Mouse (Mus musculus): ENCODE measurements around the gene Miga1. TPM values are rescaled to one million over a fixed set of nuclear protein-coding genes. Genes with fewer than 3 reads are reported as not detected.

The Miga1 gene
- polyA plus RNA-seq, 1 experiment from 2014 or later: 10.9 TPM

GRCm38 (mm10) chr3:152282126-152282525 is 58.1 kb downstream of the Miga1 start:
- Histone ChIP-seq H3K4me2 (ENCODE audit: low read depth, low read length) (no peak overlapping the region), H3K27me3 (ENCODE audit: control insufficient read depth, insufficient read depth, low read length) (no peaks in the 10 kb centered on the region), H3K36me3 (ENCODE audit: control insufficient read depth, insufficient read depth, low read length) (peaks cover 5% of the 10 kb centered on the region; the same call in 1 of the 2 replicates), H3K27ac (ENCODE audit: low read length) (no peak overlapping the region), H3K9me3 (replicated peaks; ENCODE audit: control insufficient read depth, low read length) (no peaks in the 10 kb centered on the region), H3K9ac (ENCODE audit: low read length) (no peak overlapping the region), H3K4me1 (ENCODE audit: control insufficient read depth, insufficient read depth, low read length) (no peaks in the 10 kb centered on the region), H3K4me3 (replicated peaks; ENCODE audit: low read length) (no peak overlapping the region)
- 28% methylated on average over 3 of the region's 3 CpGs for WGBS
- no peak for ATAC-seq (ENCODE audit: insufficient read depth, low FRiP score)

GRCm38 (mm10) chr3:152278431-152278830 is 61.8 kb downstream of the Miga1 start:
- 52% methylated on average over 2 of the region's 2 CpGs for WGBS
- H3K9ac ChIP-seq (ENCODE audit: low read length): no peak overlapping the region
- H3K4me2 ChIP-seq (ENCODE audit: low read depth, low read length): no peak overlapping the region
- no peaks in the 10 kb centered on the region for H3K9me3 ChIP-seq (replicated peaks; ENCODE audit: control insufficient read depth, low read length)
- no peak overlapping the region for H3K4me3 ChIP-seq (replicated peaks; ENCODE audit: low read length)
- no peak overlapping the region for H3K27ac ChIP-seq (ENCODE audit: low read length)
- no peaks in the 10 kb centered on the region for H3K27me3 ChIP-seq (ENCODE audit: control insufficient read depth, insufficient read depth, low read length)
- ATAC-seq (ENCODE audit: insufficient read depth, low FRiP score): no peak
- H3K4me1 ChIP-seq (ENCODE audit: control insufficient read depth, insufficient read depth, low read length): no peaks in the 10 kb centered on the region
- H3K36me3 ChIP-seq (ENCODE audit: control insufficient read depth, insufficient read depth, low read length): peaks cover 2% of the 10 kb centered on the region; the same call in 1 of the 2 replicates

GRCm38 (mm10) chr3:152277912-152278311 is 62.3 kb downstream of the Miga1 start:
- ATAC-seq (ENCODE audit: insufficient read depth, low FRiP score): no peak
- H3K36me3 ChIP-seq (ENCODE audit: control insufficient read depth, insufficient read depth, low read length): no peaks in the 10 kb centered on the region
- no peak overlapping the region for H3K9ac ChIP-seq (ENCODE audit: low read length)
- H3K4me3 ChIP-seq (replicated peaks; ENCODE audit: low read length): no peak overlapping the region
- no peaks in the 10 kb centered on the region for H3K9me3 ChIP-seq (replicated peaks; ENCODE audit: control insufficient read depth, low read length)
- WGBS: 81% methylated on average over 2 of the region's 2 CpGs
- H3K4me2 ChIP-seq (ENCODE audit: low read depth, low read length): no peak overlapping the region
- no peak overlapping the region for H3K27ac ChIP-seq (ENCODE audit: low read length)
- no peaks in the 10 kb centered on the region for H3K4me1 ChIP-seq (ENCODE audit: control insufficient read depth, insufficient read depth, low read length)
- H3K27me3 ChIP-seq (ENCODE audit: control insufficient read depth, insufficient read depth, low read length): no peaks in the 10 kb centered on the region

GRCm38 (mm10) chr3:152276935-152277334 is 63.3 kb downstream of the Miga1 start:
- no peaks in the 10 kb centered on the region for H3K9me3 ChIP-seq (replicated peaks; ENCODE audit: control insufficient read depth, low read length)
- H3K4me3 ChIP-seq (replicated peaks; ENCODE audit: low read length): no peak overlapping the region
- no peaks in the 10 kb centered on the region for H3K27me3 ChIP-seq (ENCODE audit: control insufficient read depth, insufficient read depth, low read length)
- no peak for ATAC-seq (ENCODE audit: insufficient read depth, low FRiP score)
- WGBS: 97% methylated on average over 3 of the region's 3 CpGs
- no peak overlapping the region for H3K9ac ChIP-seq (ENCODE audit: low read length)
- no peak overlapping the region for H3K4me2 ChIP-seq (ENCODE audit: low read depth, low read length)
- no peaks in the 10 kb centered on the region for H3K36me3 ChIP-seq (ENCODE audit: control insufficient read depth, insufficient read depth, low read length)
- no peak overlapping the region for H3K27ac ChIP-seq (ENCODE audit: low read length)
- no peaks in the 10 kb centered on the region for H3K4me1 ChIP-seq (ENCODE audit: control insufficient read depth, insufficient read depth, low read length)

GRCm38 (mm10) chr3:152275008-152275407 is 65.2 kb downstream of the Miga1 start:
- no peaks in the 10 kb centered on the region for H3K4me1 ChIP-seq (ENCODE audit: control insufficient read depth, insufficient read depth, low read length)
- no peak overlapping the region for H3K27ac ChIP-seq (ENCODE audit: low read length)
- H3K4me2 ChIP-seq (ENCODE audit: low read depth, low read length): no peak overlapping the region
- 83% methylated on average over 8 of the region's 8 CpGs for WGBS
- H3K9ac ChIP-seq (ENCODE audit: low read length): no peak overlapping the region
- no peaks in the 10 kb centered on the region for H3K9me3 ChIP-seq (replicated peaks; ENCODE audit: control insufficient read depth, low read length)
- no peaks in the 10 kb centered on the region for H3K27me3 ChIP-seq (ENCODE audit: control insufficient read depth, insufficient read depth, low read length)
- no peak overlapping the region for H3K4me3 ChIP-seq (replicated peaks; ENCODE audit: low read length)
- ATAC-seq (ENCODE audit: insufficient read depth, low FRiP score): no peak
- H3K36me3 ChIP-seq (ENCODE audit: control insufficient read depth, insufficient read depth, low read length): no peaks in the 10 kb centered on the region

GRCm38 (mm10) chr3:152272974-152273685 is 67.1 kb downstream of the Miga1 start:
- no peak for ATAC-seq (ENCODE audit: insufficient read depth, low FRiP score)
- Histone ChIP-seq H3K4me3 (replicated peaks; ENCODE audit: low read length) (no peak overlapping the region), H3K9me3 (replicated peaks; ENCODE audit: control insufficient read depth, low read length) (no peaks in the 10 kb centered on the region), H3K27me3 (ENCODE audit: control insufficient read depth, insufficient read depth, low read length) (no peaks in the 10 kb centered on the region), H3K27ac (ENCODE audit: low read length) (no peak overlapping the region), H3K4me1 (ENCODE audit: control insufficient read depth, insufficient read depth, low read length) (no peaks in the 10 kb centered on the region), H3K9ac (ENCODE audit: low read length) (no peak overlapping the region), H3K4me2 (ENCODE audit: low read depth, low read length) (no peak overlapping the region), H3K36me3 (ENCODE audit: control insufficient read depth, insufficient read depth, low read length) (no peaks in the 10 kb centered on the region)
- WGBS: 90% methylated on average over 20 of the region's 20 CpGs

- Histone ChIP-seq H3K27me3 (ENCODE audit: control insufficient read depth, insufficient read depth, low read length) (0 out of 2 replicates have a peak, but pooled peaks cover 3% of the 10 kb centered on the region), H3K9me3 (replicated peaks; ENCODE audit: control insufficient read depth, low read length) (no peaks in the 10 kb centered on the region), H3K4me3 (replicated peaks; ENCODE audit: low read length) (no peak overlapping the region), H3K4me1 (ENCODE audit: control insufficient read depth, insufficient read depth, low read length) (no peaks in the 10 kb centered on the region), H3K27ac (ENCODE audit: low read length) (no peak overlapping the region), H3K4me2 (ENCODE audit: low read depth, low read length) (no peak overlapping the region), H3K36me3 (ENCODE audit: control insufficient read depth, insufficient read depth, low read length) (no peaks in the 10 kb centered on the region), H3K9ac (ENCODE audit: low read length) (no peak overlapping the region)
- no peak for ATAC-seq (ENCODE audit: insufficient read depth, low FRiP score)
- WGBS: 80% methylated on average over 6 of the region's 6 CpGs
These were observed 68.3 kb downstream of the Miga1 start for GRCm38 (mm10) chr3:152271876-152272275.

GRCm38 (mm10) chr3:152271071-152271710 is 69.0 kb downstream of the Miga1 start:
- no peak overlapping the region for H3K4me2 ChIP-seq (ENCODE audit: low read depth, low read length)
- H3K4me1 ChIP-seq (ENCODE audit: control insufficient read depth, insufficient read depth, low read length): 0 out of 2 replicates have a peak, but pooled peaks cover 5% of the 10 kb centered on the region
- WGBS: 85% methylated on average over 10 of the region's 10 CpGs
- no peaks in the 10 kb centered on the region for H3K36me3 ChIP-seq (ENCODE audit: control insufficient read depth, insufficient read depth, low read length)
- H3K9me3 ChIP-seq (replicated peaks; ENCODE audit: control insufficient read depth, low read length): no peaks in the 10 kb centered on the region
- no peak overlapping the region for H3K27ac ChIP-seq (ENCODE audit: low read length)
- 0 out of 2 replicates have a peak, but pooled peaks cover 3% of the 10 kb centered on the region for H3K27me3 ChIP-seq (ENCODE audit: control insufficient read depth, insufficient read depth, low read length)
- no peak overlapping the region for H3K9ac ChIP-seq (ENCODE audit: low read length)
- no peak for ATAC-seq (ENCODE audit: insufficient read depth, low FRiP score)
- no peak overlapping the region for H3K4me3 ChIP-seq (replicated peaks; ENCODE audit: low read length)

- H3K4me1 ChIP-seq (ENCODE audit: control insufficient read depth, insufficient read depth, low read length): peaks cover 10% of the 10 kb centered on the region; the same call in 1 of the 2 replicates
- no peak overlapping the region for H3K27ac ChIP-seq (ENCODE audit: low read length)
- no peaks in the 10 kb centered on the region for H3K36me3 ChIP-seq (ENCODE audit: control insufficient read depth, insufficient read depth, low read length)
- H3K27me3 ChIP-seq (ENCODE audit: control insufficient read depth, insufficient read depth, low read length): peaks cover 3% of the 10 kb centered on the region; the same call in 1 of the 2 replicates
- H3K4me3 ChIP-seq (replicated peaks; ENCODE audit: low read length): no peak overlapping the region
- no peak overlapping the region for H3K9ac ChIP-seq (ENCODE audit: low read length)
- ATAC-seq (ENCODE audit: insufficient read depth, low FRiP score): no peak
- whole genome bisulfite sequencing: 93% methylated on average over 14 of the region's 14 CpGs
- H3K4me2 ChIP-seq (ENCODE audit: low read depth, low read length): no peak overlapping the region
- no peaks in the 10 kb centered on the region for H3K9me3 ChIP-seq (replicated peaks; ENCODE audit: control insufficient read depth, low read length)
These were observed 72.1 kb downstream of the Miga1 start for GRCm38 (mm10) chr3:152268099-152268498.

Measured in stomach, embryonic 16.5 days (tissue).